Mouse (Mus musculus) erythroblast, embryonic 14.5 days (primary cell): Measurements from ENCODE around the gene Miox. TPM values are rescaled to one million over a fixed set of nuclear protein-coding genes. Genes with fewer than 3 reads are reported as not detected.

Experiments used
- H3K27me3 ChIP-seq: 2 replicates; pipeline ENCODE4 v1.6.1; 2012; ENCODE audit warnings: inconsistent platforms; ENCODE audit not compliant: control insufficient read depth
- H3K36me3 ChIP-seq: 2 replicates; pipeline ENCODE4 v1.6.1; 2012; ENCODE audit warnings: mild to moderate bottlenecking, inconsistent platforms; ENCODE audit not compliant: control insufficient read depth
- H3K4me1 ChIP-seq: 2 replicates; pipeline ENCODE4 v1.6.1; 2012; ENCODE audit warnings: inconsistent platforms; ENCODE audit not compliant: control insufficient read depth
- H3K4me3 ChIP-seq: replicated peaks from 2 replicates; pipeline ENCODE3; 2012; ENCODE audit warnings: moderate library complexity, mild to moderate bottlenecking, inconsistent platforms
- H3K9me3 ChIP-seq: 2 replicates; pipeline ENCODE4 v1.6.1; 2012; ENCODE audit warnings: low read length, inconsistent platforms, mixed read lengths; ENCODE audit not compliant: control insufficient read depth
- GATA1 ChIP-seq: IDR thresholded peaks from 2 replicates; pipeline ENCODE4 v1.6.1; 2012; ENCODE audit warnings: low read length, inconsistent platforms, mixed read lengths
- TAL1 ChIP-seq: IDR thresholded peaks from 3 replicates; pipeline ENCODE4 v1.6.1; 2012; ENCODE audit warnings: low read length, inconsistent platforms, mixed read lengths
- polyA plus RNA-seq: library from polyadenylated mRNA; stranded (reverse); fragments of >175 nt; gene quantifications from 2 replicates; pipeline ENCODE4 v1.2.3, GENCODE M21; 2012

The Miox gene
- polyA plus RNA-seq = not detected in 2 replicates

DNA sequence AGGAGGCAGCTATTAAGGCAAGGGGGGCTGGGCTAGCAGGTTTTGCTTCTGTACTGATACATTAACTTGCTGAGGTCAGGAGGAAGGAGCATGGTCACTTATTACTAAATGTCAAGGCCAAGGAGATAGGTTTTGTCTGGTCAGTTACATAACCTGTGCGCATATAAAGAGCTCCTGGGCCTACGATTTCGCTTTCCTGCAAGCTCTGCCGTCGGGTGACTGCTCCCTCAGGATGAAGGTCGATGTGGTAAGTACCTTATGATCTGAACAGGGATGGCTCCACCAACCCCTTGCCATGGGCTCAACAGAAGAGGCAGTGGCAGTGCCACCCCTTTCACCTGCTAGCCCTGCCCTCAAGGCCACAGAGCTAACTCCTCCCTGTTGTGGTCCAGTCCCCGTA, at the start of gene Miox:
Gene Miox (plus strand): TSS at position 128 of the 400 bp plus-strand sequence.
- no peak for TF ChIP-seq TAL1
- no peak for TF ChIP-seq GATA1
- no peak within 1 kb of the TSS for H3K4me3 ChIP-seq
- H3K36me3 ChIP-seq = no peaks in the 10 kb centered on the region
- peaks cover 3% of the 10 kb centered on the region; the same call in 1 of the 2 replicates for H3K27me3 ChIP-seq
- no peaks in the 10 kb centered on the region for H3K9me3 ChIP-seq
- no peaks in the 10 kb centered on the region for H3K4me1 ChIP-seq

DNA sequence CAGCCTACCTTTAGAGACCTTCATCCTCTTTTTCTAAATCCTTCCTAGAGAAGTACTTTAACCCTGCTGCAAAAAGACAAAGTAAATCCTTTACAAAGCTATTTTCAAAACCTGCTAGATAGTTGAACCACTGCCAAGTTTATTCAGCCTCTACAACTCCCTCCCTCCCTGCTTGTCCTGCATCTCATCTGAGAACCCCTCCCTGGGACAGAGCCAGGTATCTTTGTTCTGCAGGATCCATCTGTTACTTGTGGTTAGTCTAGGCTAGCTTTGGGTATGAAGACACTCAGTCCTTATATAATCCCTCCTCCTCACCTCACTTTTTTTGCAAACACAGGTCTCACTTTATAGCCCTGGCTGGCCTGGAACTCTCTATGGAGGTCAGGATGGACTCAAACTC, 49.2 kb upstream of the Miox start:
- Histone ChIP-seq H3K4me1 (peaks cover 49% of the 10 kb centered on the region), H3K27me3 (no peaks in the 10 kb centered on the region), H3K9me3 (no peaks in the 10 kb centered on the region), H3K36me3 (peaks cover 100% of the 10 kb centered on the region), H3K4me3 (peak overlapping the region; percentile 51)
- TF ChIP-seq GATA1 = no peak
- TF ChIP-seq TAL1 = no peak

DNA sequence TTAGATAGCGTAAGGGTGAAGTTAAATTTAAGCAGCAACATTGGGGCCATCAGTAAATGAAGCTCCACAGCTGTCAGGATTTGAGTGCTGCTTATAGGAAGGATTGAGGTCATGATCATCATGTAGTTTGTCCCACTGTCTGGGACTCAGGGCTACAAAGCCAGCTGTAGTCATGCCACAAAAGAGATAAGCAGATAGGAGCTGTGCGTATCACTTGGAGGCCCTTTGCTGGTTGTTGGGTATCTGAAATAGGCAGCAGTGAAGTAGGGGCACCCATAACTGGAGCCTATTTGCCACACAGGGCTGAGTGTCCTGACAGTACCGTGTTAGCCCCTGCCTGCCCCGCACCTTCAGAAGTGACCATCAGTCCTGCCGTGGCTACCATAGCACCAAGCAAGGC, 48.7 kb upstream of the Miox start:
- H3K9me3 ChIP-seq = no peaks in the 10 kb centered on the region
- TF ChIP-seq GATA1 (no peak; the same call in 1 of the 2 replicates), TAL1 (peak; percentile 35; the same call in 1 of the 3 replicates)
- H3K36me3 ChIP-seq = peaks cover 100% of the 10 kb centered on the region
- H3K27me3 ChIP-seq = no peaks in the 10 kb centered on the region
- H3K4me3 ChIP-seq = peak overlapping the region; percentile 51
- peaks cover 49% of the 10 kb centered on the region for H3K4me1 ChIP-seq

DNA sequence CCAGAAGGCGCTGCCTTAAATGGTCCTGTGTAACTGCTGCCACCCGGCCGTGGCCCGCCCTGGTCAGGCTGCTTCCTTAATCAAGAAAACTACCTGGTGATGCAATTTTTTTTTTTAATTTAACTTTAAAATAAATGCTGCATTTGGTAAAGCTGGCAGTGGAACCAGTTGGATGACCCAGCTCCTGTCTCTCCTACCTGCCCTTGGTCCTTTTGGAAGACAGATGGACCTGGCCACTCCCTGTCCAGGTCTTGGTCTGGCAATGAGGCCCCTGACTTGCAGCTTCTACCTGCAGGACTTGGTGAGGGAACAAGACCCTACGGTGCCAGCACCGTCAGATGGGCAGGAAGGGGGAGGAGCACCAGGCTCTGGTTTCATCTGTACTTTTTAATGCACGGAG, 48.1 kb upstream of the Miox start:
- TF ChIP-seq TAL1 (no peak), GATA1 (no peak)
- H3K27me3 ChIP-seq = no peaks in the 10 kb centered on the region
- peak overlapping the region; percentile 51 for H3K4me3 ChIP-seq
- no peaks in the 10 kb centered on the region for H3K9me3 ChIP-seq
- H3K36me3 ChIP-seq = peaks cover 100% of the 10 kb centered on the region
- peaks cover 53% of the 10 kb centered on the region for H3K4me1 ChIP-seq

DNA sequence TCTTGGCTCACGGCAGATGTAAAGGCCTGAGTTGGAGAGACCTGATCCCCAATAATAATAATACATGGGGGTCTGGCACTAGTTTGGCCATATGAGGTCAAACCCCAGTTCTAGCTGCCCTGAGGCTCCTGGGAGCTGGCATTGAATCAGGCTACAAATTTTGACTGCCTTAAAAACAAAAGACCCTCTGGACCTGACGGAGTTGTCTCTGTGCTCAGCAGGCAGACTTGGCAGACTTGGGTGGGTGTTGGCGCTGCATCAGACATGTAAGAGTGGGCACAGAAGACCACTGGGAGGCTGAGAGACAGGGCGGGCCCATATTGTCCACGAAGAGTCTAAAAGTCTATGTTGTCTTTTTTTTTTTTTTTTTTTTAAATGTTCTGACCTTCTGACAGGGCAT, 47.6 kb upstream of the Miox start:
- Histone ChIP-seq H3K4me3 (peak overlapping the region; percentile 51), H3K9me3 (no peaks in the 10 kb centered on the region), H3K4me1 (peaks cover 57% of the 10 kb centered on the region), H3K27me3 (no peaks in the 10 kb centered on the region), H3K36me3 (peaks cover 100% of the 10 kb centered on the region)
- no peak for TF ChIP-seq TAL1
- no peak for TF ChIP-seq GATA1

DNA sequence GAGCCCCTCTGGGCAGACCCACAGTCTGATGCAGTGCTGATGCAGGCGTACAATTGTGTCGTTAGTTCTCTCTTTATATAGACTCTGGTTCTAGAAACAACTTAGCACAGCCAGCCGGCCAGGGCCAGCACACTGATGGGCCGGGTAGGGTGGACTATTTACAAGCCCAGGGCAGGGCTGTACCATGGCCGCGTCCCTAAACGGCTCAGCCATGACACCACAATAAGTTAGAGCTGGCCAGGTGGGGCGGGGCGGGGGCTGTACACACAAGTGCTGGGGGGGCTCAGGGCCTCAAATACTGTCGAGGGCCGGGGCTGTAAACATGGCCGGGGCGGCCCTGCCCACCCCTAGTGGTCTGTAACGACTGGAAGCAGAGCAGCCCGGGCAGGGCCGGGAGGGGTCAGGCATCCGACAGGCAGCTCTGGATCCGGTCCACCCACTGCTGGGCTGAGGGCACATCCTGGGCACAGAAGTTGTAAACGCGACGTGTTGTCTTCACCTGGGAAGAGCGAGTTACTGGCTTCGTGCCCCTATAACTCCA, 45.9 kb upstream of the Miox start:
- no peaks in the 10 kb centered on the region for H3K27me3 ChIP-seq
- no peaks in the 10 kb centered on the region for H3K9me3 ChIP-seq
- no peak overlapping the region for H3K4me3 ChIP-seq
- H3K36me3 ChIP-seq = peaks cover 99% of the 10 kb centered on the region
- no peak for TF ChIP-seq TAL1
- no peak for TF ChIP-seq GATA1
- H3K4me1 ChIP-seq = peaks cover 70% of the 10 kb centered on the region

DNA sequence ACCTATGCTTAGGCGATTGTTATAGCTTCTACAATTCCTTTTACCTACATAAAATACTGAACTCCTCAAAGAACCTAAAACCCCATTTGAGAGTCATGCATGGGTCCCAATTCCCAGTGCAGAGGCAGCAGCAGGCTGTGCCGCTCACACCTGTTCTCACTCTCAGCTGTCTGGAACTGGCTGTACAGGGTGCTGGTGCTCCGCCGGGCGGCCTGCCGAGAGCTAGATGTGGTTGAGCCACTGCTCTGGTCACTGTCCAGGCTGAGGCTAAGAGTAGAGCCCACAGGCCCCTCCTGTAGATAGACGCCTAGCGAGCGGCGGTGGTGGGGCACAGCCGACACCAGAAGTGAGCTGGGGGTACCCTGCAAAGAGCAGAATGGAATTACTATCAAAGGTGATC, 44.7 kb upstream of the Miox start:
- Histone ChIP-seq H3K9me3 (no peaks in the 10 kb centered on the region), H3K4me1 (peaks cover 70% of the 10 kb centered on the region), H3K4me3 (no peak overlapping the region), H3K27me3 (no peaks in the 10 kb centered on the region), H3K36me3 (peaks cover 99% of the 10 kb centered on the region)
- TF ChIP-seq TAL1 (no peak), GATA1 (no peak)

DNA sequence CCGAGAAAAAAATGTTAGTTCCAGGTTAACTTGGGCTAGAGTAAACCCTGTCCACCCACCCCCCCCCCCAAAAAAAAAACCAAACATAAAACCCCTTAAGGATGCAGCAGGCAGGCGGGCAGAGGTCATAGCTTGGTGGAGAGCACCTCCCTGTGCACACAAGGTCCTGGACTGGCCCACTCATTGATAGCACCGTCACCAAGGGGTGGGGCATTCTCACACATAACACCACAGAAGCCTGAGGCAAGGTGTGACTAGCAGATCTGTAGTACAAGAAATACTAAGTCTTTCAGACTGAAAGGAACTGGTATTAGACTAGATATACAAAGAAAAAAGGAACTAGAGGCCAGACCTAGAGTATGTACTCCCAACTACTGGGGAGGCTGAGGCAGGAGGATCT, 42.7 kb upstream of the Miox start:
- H3K4me1 ChIP-seq = peaks cover 70% of the 10 kb centered on the region
- peaks cover 99% of the 10 kb centered on the region for H3K36me3 ChIP-seq
- no peaks in the 10 kb centered on the region for H3K9me3 ChIP-seq
- no peak overlapping the region for H3K4me3 ChIP-seq
- H3K27me3 ChIP-seq = no peaks in the 10 kb centered on the region
- no peak for TF ChIP-seq GATA1
- TF ChIP-seq TAL1 = 0 out of 3 replicates have a peak, but pooled peaks have one; percentile 19

DNA sequence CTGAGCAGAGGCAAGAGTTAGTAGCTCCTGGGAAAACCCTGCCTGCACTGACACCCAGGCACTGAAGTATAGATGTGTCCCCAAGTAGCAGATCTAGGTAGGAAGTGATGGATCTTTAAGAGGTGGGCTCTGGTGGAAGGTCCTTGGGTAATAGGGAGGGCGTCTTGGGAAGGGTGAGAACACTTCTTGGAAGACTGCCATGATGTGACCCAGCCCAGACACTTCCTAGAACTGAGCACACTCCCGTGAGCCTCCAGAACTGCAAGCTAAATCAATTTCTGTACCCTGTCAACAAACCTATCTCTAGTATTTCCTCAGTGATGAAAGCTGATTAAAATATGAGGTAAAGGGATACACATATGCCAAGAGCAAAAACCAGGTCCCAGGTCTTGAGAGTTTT, 41.4 kb upstream of the Miox start:
- Histone ChIP-seq H3K27me3 (no peaks in the 10 kb centered on the region), H3K4me1 (peaks cover 62% of the 10 kb centered on the region), H3K9me3 (no peaks in the 10 kb centered on the region), H3K4me3 (no peak overlapping the region), H3K36me3 (peaks cover 94% of the 10 kb centered on the region)
- TF ChIP-seq TAL1 = no peak
- TF ChIP-seq GATA1 = no peak

DNA sequence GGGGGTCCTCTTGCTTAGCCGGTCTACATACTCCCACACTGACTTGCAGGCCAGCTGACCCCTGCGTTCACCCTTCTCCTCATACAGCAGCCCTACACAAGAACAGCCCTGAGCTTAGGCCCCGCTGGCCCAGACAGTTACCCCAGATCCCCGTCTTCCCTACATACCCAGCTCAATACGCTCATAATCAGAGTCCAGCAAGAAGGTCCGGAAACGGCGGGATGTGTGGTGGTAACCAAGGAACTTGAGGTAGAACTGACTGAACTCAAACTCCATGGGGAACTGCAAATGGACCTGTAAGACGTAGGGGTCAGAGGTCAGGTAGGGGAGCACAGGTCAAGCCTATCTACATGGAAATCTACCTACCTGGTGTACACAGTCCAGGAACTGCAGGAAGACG, 40.4 kb upstream of the Miox start:
- H3K36me3 ChIP-seq = peaks cover 91% of the 10 kb centered on the region
- TF ChIP-seq GATA1 = no peak
- TF ChIP-seq TAL1 = no peak
- peaks cover 61% of the 10 kb centered on the region for H3K4me1 ChIP-seq
- no peaks in the 10 kb centered on the region for H3K9me3 ChIP-seq
- H3K4me3 ChIP-seq = no peak overlapping the region
- H3K27me3 ChIP-seq = no peaks in the 10 kb centered on the region
